Mouse (Mus musculus) adrenal gland, adult 18-20 months (tissue): ENCODE data around the gene Ccl1. TPM values are rescaled to one million over a fixed set of nuclear protein-coding genes. Genes with fewer than 3 reads are reported as not detected.

Experiments
- DNase-seq, 2 experiments: peaks; one replicate each; pipeline ENCODE4 v3.0.0; 2021 to 2022; ENCODE audit warnings: low spot score in 2 of 2
- total RNA-seq, 2 experiments: library from RNA; stranded (reverse); gene quantifications; 1 replicate in 1 of 2; 2 replicates in 1 of 2; pipeline ENCODE4 v1.2.3; 2021

Ccl1 gene
- total RNA-seq, 2 experiments from 2014 or later, result not detected

DNA sequence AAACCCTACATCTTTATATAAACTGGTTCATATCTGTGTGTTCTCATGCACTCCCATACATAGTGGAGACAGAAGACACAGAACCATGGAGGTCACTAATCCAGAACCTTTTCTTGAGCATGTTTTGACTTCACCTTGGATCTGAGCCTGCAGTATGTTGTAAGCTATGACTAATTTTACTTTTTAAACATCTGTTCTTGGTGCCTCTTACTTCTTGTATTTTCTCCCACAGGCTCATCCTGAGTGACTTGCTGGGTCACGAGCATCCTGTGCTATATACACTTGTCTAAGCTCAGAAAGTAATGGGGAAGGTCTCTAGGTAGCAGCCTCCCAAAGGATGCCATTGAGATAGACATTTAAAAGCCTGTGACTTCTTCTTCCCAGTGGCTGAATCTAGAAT is 172.5 kb downstream of the Ccl1 start:
- DNase-seq, result no peak

Other genes with a start within 250 kb of the Ccl1 start
- 10 to 100 TPM in 1 of 2 experiments, 1 to 10 TPM in 1; 4.6 to 14.4 TPM for gene Ccl11, start 247.9 kb downstream of the Ccl1 start, total RNA-seq
- gene Ccl12, start 203.8 kb downstream of the Ccl1 start, total RNA-seq, result not detected
- gene Ccl8, start 190.5 kb downstream of the Ccl1 start, total RNA-seq, result 1 to 10 TPM in 1 of 2 experiments, not detected in 1; 2.0 TPM
- 1 to 10 TPM in 1 of 2 experiments, under 1 TPM in 1; 0.89 to 1.5 TPM for gene Tmem132e, start 83.2 kb upstream of the Ccl1 start, total RNA-seq